Mouse (Mus musculus) CH12F3 (cell line): Measurements from ENCODE around the gene Olfr309.
"Not testable (repeated sequence)": the region's sequence is repeated elsewhere in the genome, so short reads cannot be mapped to it uniquely, and the experiment has no call there.

Source experiments
- in situ Hi-C: fragments of 300-500 bp; cut with MboI; formaldehyde crosslinking; loops from 2 replicates; pipeline ENCODE4 v1.14.3; 2020; ENCODE audit warnings: low sequenced_read_pairs

Gene Olfr309

DNA sequence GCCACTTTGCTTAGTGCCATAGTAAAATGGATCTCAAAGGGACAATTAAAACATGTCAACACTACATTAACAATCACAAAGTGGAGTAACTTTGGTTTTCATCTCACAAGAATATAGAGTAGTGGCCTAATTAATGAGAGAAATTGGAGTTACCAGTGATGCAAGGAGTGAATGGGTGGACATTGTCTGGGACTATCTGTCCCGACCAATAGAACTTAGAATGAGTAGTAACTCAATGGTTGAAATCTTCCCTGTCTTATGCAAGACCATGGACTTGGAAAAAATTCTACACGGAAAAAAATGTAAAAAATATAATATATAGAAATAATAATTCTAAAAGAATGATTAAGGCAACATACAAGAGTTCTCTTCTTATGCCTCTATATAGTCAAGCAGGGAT, at the start of gene Olfr309:
Gene Olfr309 (minus strand): TSS at position 101 of the 400 bp plus-strand sequence.
- in situ Hi-C loops = no loop called here

DNA sequence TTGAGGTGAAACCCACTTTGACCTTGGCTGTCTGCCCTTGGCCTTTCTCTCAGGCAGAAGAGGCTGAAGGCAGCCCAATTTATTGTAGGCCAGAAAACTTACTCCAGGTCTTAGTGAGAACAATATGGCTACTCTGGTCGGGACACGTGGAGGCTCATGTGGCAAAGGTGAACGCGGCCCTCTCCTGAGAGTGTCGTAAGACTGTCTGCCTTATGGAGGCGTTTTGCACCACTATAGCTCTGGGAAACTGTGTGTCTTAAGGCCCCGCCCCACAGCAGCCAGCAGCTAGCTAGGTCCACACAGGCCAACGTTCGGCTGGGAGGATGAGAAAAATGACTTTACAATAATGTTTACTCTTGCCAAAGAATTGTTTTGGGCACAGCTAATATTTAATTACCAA, 32.8 kb upstream of the Olfr309 start:
- in situ Hi-C loops = not testable (repeated sequence)

DNA sequence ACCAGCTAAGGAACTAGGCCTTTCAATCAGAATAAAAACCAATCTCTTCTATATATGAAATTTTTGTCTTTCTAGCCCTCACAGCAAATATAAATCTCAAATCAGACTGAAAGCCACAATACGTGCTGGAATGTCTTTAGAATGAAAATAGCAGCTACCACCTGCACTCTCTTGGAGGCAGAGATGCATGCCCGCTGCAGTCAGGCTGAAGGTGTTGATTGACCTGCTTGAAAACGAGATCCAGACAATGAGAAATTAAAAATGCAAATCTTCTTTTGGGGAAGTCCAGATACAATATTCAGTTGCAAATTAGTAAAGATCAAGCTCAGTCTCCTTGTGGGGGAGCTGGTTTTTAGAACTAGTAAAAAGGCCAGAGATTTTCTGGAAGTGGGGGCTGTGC, 30.7 kb upstream of the Olfr309 start:
- in situ Hi-C loops = no loop called here

DNA sequence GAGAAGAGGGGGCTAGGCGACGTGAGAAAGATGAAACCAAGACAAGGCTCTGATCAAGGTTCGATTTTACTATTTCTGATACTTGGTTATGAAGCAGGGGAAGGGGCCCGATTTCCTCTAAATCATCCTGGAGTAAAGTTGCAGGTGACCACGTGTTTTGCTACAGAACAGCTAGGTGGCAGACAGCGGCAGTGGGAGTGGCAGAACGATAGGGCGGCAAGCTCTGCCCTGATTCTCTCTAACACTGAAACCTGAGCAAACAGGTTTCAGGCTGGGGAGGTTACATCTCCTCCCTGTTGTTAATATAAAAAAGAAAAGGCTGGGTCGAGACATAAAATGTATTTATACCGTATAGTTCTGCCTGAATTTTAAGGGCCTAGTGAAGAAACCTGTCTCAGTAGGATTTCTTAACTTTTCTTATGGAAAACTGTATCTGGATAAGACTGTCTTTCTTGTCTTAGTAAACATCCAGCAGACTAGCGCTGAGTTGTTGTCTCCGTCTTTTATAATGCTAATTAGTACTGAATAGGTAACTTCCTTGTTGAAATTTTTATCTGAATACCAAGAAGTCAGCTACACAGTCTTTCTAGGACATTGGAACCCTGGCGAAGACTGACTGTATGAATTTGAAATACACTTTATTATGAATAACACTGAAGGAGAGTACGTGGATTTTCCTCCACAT, 29.5 kb upstream of the Olfr309 start:
- in situ Hi-C loops = no loop called here

DNA sequence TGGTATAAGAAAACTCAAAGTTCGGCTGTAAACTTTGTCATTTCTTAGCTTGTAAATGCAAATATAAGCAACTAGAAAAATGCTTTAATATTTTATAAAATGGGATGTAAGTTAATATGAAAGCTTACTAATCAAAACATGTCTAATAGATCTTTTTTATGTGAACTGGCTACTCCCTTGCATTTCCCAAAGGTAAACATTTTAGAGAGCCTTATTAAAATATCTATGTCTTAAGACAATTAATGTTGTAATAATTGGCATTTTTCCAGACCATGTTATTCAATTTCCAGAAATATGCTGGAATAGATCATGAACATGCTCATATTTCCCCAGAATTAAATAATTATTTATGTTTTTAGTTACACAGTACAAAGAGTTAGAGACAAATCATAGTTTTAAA, 24.0 kb upstream of the Olfr309 start, which contains the start of gene Olfr307:
Gene Olfr307 (minus strand): TSS at position 101 of the 400 bp plus-strand sequence.
- in situ Hi-C loops = no loop called here

DNA sequence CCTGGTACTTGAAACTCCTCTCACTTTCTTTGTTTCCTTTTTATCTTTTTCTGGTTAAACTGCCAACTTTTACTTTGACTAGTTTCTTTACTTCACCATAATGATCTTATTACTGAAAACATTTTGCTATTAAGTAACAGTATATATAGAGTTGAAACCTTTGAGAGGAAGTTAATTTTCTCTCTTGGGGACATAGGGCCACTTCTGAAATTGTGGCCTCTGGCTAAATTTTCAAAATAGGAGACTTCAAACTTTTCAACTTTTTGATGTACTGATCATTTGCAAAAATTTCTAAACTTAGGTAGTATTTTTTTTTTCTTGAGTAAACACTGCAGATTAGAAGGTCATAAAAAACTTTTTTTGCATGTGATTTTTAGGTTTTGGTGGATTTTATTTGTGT, 12.0 kb upstream of the Olfr309 start, which contains the start of gene Olfr308:
Gene Olfr308 (minus strand): TSS at position 101 of the 400 bp plus-strand sequence.
- in situ Hi-C loops = no loop called here

DNA sequence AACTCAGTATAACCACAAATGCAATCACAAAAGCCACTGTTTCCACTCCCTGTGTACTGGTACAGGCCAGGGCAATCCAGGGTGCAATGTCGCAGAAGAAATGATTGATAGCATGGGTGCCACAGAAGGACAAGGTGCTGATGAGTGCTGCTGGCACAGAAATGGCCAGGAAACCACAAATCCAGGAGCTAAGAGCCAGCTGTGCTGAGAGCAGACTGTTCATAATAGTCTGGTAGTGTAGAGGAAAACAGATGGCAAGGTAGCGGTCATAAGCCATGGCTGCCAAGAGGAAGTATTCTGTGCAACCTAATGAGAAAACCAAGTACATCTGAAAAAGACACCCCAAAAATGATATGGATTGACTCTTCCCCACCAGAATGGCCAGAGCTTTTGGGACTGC, 7.8 kb upstream of the Olfr309 start:
- in situ Hi-C loops = no loop called here

DNA sequence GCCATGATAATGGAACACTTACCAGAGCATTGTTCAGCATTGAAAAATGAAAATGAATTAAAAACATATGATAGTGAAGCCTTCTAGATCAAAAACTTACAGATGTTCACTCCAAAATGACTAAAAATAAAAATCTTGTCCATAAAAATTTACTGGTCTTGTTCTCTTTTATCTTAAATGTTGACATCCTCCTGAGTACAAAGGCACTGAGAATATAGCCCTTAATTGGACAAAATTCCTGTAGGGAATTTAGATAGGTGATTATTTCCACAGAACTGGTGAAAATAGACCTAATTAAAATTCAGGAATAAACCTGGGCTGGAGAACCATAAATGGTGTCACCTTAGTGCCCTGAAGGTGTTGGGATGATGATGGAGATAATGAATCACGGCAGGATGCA, 36.4 kb downstream of the Olfr309 start, which contains the start of gene Olfr310:
Gene Olfr310 (minus strand): TSS at position 101 of the 400 bp plus-strand sequence.
- in situ Hi-C loops = no loop called here
